Mouse (Mus musculus) macrophage (primary cell): ENCODE results near the gene Gm21103. TPM values are rescaled to one million over a fixed set of nuclear protein-coding genes. Genes with fewer than 3 reads are reported as not detected.
"Not testable (repeated sequence)": the region's sequence is repeated elsewhere in the genome, so short reads cannot be mapped to it uniquely, and the experiment has no call there.

Experiments used
- H3K27ac ChIP-seq: fragments of 350-480 bp; formaldehyde crosslinking; 2 replicates; pipeline ENCODE4 v1.9.0; 2021
- H3K36me3 ChIP-seq: fragments of 350-480 bp; formaldehyde crosslinking; 2 replicates; pipeline ENCODE4 v1.9.0; 2021; ENCODE audit errors: inconsistent target
- H3K4me3 ChIP-seq: fragments of 350-480 bp; formaldehyde crosslinking; 2 replicates; pipeline ENCODE4 v1.9.0; 2021; ENCODE audit errors: inconsistent target
- H3K79me2 ChIP-seq: fragments of 350-480 bp; formaldehyde crosslinking; 2 replicates; pipeline ENCODE4 v1.9.0; 2021; ENCODE audit errors: inconsistent target
- WGBS: methylation state at CpG from one replicate; pipeline ENCODE4 v1.1.7; 2026; ENCODE audit warnings: inconsistent platforms; ENCODE audit not compliant: missing documents; 5-methylcytosine and 5-hydroxymethylcytosine counted together
- polyA plus RNA-seq: library from polyadenylated mRNA; stranded (reverse); fragments of 250-400 nt; gene quantifications from 3 replicates; pipeline ENCODE4 v1.2.4, GENCODE M21; 2018; ENCODE audit warnings: inconsistent platforms
- total RNA-seq, 78 experiments: library from RNA; depleted of rRNA; stranded (reverse); fragments of 250-400 nt; gene quantifications; 1 replicate in 9 of 78; 2 replicates in 24 of 78; 3 replicates in 43 of 78; 4 replicates in 2 of 78; pipeline ENCODE4 v1.2.4; 2018; ENCODE audit warnings: inconsistent platforms in 56 of 78

Gene Gm21103
- total RNA-seq (2018; cell fraction: chromatin; rRNA removed), result not detected
- not detected for total RNA-seq (2018; cell fraction: cytosol; rRNA removed)
- not detected for total RNA-seq (2018; cell fraction: nucleus; rRNA removed)
- not detected in 3 replicates for polyA plus RNA-seq

GRCm38 (mm10) chr14:6304743-6305142 lies at the start of gene Gm21103:
TSS of gene Gm21103 (minus strand) at chr14:6304843.
- 80% methylated on average over 1 of the region's 2 CpGs for WGBS
- H3K36me3 ChIP-seq, H3K79me2 ChIP-seq, H3K4me3 ChIP-seq, H3K27ac ChIP-seq: not testable (repeated sequence)

- H3K4me3 ChIP-seq, H3K79me2 ChIP-seq, H3K27ac ChIP-seq, H3K36me3 ChIP-seq: not testable (repeated sequence)
- no CpG with 5 or more reads among the region's 10 CpGs for WGBS
These were observed 38.9 kb upstream of the Gm21103 start, which contains the start of gene Gm3618 for GRCm38 (mm10) chr14:6343578-6343977. TSS of gene Gm3618 (minus strand) at chr14:6343678.

GRCm38 (mm10) chr14:6286931-6287715 lies 17.5 kb downstream of the Gm21103 start, which contains the start of gene Gm3411:
TSS of gene Gm3411 (minus strand) at chr14:6287250.
- H3K79me2 ChIP-seq, H3K27ac ChIP-seq, H3K36me3 ChIP-seq, H3K4me3 ChIP-seq: not testable (repeated sequence)
- WGBS, result 3% methylated on average over 28 of the region's 57 CpGs

Other genes starting within 250 kb of the Gm21103 start
- gene Gm6337, start 246.6 kb downstream of the Gm21103 start, polyA plus RNA-seq, result not detected in 3 replicates
- gene Gm8206, start 210.9 kb downstream of the Gm21103 start, polyA plus RNA-seq, result not detected in 3 replicates
- not detected in 3 replicates for gene Gm3468, start 196.2 kb downstream of the Gm21103 start, polyA plus RNA-seq
- not detected in 3 replicates for gene Gm3476, start 179.0 kb downstream of the Gm21103 start, polyA plus RNA-seq
- gene Gm21560, start 85.6 kb downstream of the Gm21103 start, polyA plus RNA-seq, result not detected in 3 replicates
- gene Gm3411, start 17.6 kb downstream of the Gm21103 start, polyA plus RNA-seq, result not detected in 3 replicates
- not detected in 3 replicates for gene Gm3618, start 38.8 kb upstream of the Gm21103 start, polyA plus RNA-seq
- not detected in 3 replicates for gene Gm16440, start 85.5 kb upstream of the Gm21103 start, polyA plus RNA-seq
- not detected in 3 replicates for gene Gm3591, start 107.6 kb upstream of the Gm21103 start, polyA plus RNA-seq
- gene Gm3594, start 139.8 kb upstream of the Gm21103 start, polyA plus RNA-seq, result not detected in 3 replicates
- not detected in 3 replicates for gene Gm8356, start 232.4 kb upstream of the Gm21103 start, polyA plus RNA-seq